Mouse (Mus musculus) CH12.LX (cell line): ENCODE measurements around the gene Morn2. TPM values are rescaled to one million over a fixed set of nuclear protein-coding genes. Genes with fewer than 3 reads are reported as not detected.

Experiments
- DNase-seq: peaks from one replicate; pipeline ENCODE4 v3.0.0-alpha.2; 2013; ENCODE audit errors: extremely low read depth
- H3K27ac ChIP-seq: 2 replicates; pipeline ENCODE4 v1.5.1; 2012; ENCODE audit warnings: low read depth, mild to moderate bottlenecking, control low read depth, moderate library complexity; ENCODE audit not compliant: insufficient read depth
- H3K27me3 ChIP-seq: replicated peaks from 2 replicates; pipeline ENCODE3; 2012; ENCODE audit warnings: inconsistent platforms
- H3K36me3 ChIP-seq, 2 experiments: replicated peaks in 1 of 2; 2 replicates each; pipeline versions ENCODE3 to v1.6.1; 2012; ENCODE audit warnings: inconsistent platforms in 1 of 2, low read length in 1 of 2, mild to moderate bottlenecking in 1 of 2, mixed read lengths in 1 of 2, moderate library complexity in 1 of 2; ENCODE audit not compliant: control insufficient read depth in 1 of 2, insufficient read depth in 1 of 2
- H3K4me1 ChIP-seq, 2 experiments: 2 replicates each; pipeline ENCODE4 v1.6.1; 2012; ENCODE audit warnings: inconsistent platforms in 1 of 2, moderate library complexity in 1 of 2; ENCODE audit not compliant: insufficient read depth in 2 of 2, control insufficient read depth in 1 of 2
- H3K4me2 ChIP-seq: 2 replicates; pipeline ENCODE4 v1.6.1; 2012; ENCODE audit warnings: low read depth, mild to moderate bottlenecking, control low read depth; ENCODE audit not compliant: poor library complexity, insufficient read depth, severe bottlenecking
- H3K4me3 ChIP-seq, 3 experiments: fragments of 150-350 bp in 1 of 3; sonication (generic) in 1 of 3; replicated peaks in 1 of 3; 2 replicates each; pipeline versions ENCODE3 to v1.5.1; 2011 to 2012; ENCODE audit warnings: low read depth in 2 of 3, low read length in 2 of 3, mild to moderate bottlenecking in 2 of 3, moderate library complexity in 2 of 3, control low read depth in 1 of 3, improper control_type of control experiment in 1 of 3, inconsistent platforms in 1 of 3, mixed read lengths in 1 of 3; ENCODE audit not compliant: poor library complexity in 1 of 3
- H3K79me2 ChIP-seq: replicated peaks from 2 replicates; pipeline ENCODE4 v1.6.1; 2012; ENCODE audit warnings: mild to moderate bottlenecking, moderate library complexity; ENCODE audit not compliant: control insufficient read depth, poor library complexity, insufficient read depth, severe bottlenecking; ENCODE audit errors: extremely low read depth
- H3K9ac ChIP-seq: 2 replicates; pipeline ENCODE4 v1.6.1; 2012; ENCODE audit warnings: low read depth, mild to moderate bottlenecking, control low read depth, moderate library complexity; ENCODE audit not compliant: insufficient read depth
- H3K9me3 ChIP-seq: replicated peaks from 2 replicates; pipeline ENCODE3; 2012; ENCODE audit warnings: low read length, inconsistent platforms, mixed read lengths
- BHLHE40 ChIP-seq: IDR thresholded peaks from 2 replicates; pipeline ENCODE4 v1.6.1; 2011; ENCODE audit warnings: mild to moderate bottlenecking, low read depth, low read length, improper control_type of control experiment
- CHD1 ChIP-seq: IDR thresholded peaks from 2 replicates; pipeline ENCODE4 v1.6.1; 2012; ENCODE audit warnings: low read depth, low read length, improper control_type of control experiment, inconsistent platforms
- CHD2 ChIP-seq: IDR thresholded peaks from 2 replicates; pipeline ENCODE4 v1.6.1; 2011; ENCODE audit warnings: low read length, improper control_type of control experiment
- E2F4 ChIP-seq: IDR thresholded peaks from 2 replicates; pipeline ENCODE4 v1.6.1; 2011; ENCODE audit warnings: low read depth, low read length, improper control_type of control experiment; ENCODE audit not compliant: insufficient replicate concordance
- ELF1 ChIP-seq: IDR thresholded peaks from 2 replicates; pipeline ENCODE4 v1.6.1; 2014; ENCODE audit warnings: low read depth, mild to moderate bottlenecking, inconsistent platforms, low read length, improper control_type of control experiment
- EP300 ChIP-seq: IDR thresholded peaks from 2 replicates; pipeline ENCODE4 v1.6.1; 2011; ENCODE audit warnings: low read length, improper control_type of control experiment
- ETS1 ChIP-seq: conservative IDR thresholded peaks from 2 replicates; pipeline ENCODE4 v1.6.1; 2012; ENCODE audit warnings: low read depth, mild to moderate bottlenecking, inconsistent platforms, low read length, improper control_type of control experiment, moderate library complexity
- HCFC1 ChIP-seq: IDR thresholded peaks from 2 replicates; pipeline ENCODE4 v1.6.1; 2012; ENCODE audit warnings: low read depth, mild to moderate bottlenecking, inconsistent platforms, low read length, improper control_type of control experiment
- JUND ChIP-seq: conservative IDR thresholded peaks from 2 replicates; pipeline ENCODE4 v1.6.1; 2011; ENCODE audit warnings: low read depth, low read length, improper control_type of control experiment
- MAZ ChIP-seq: IDR thresholded peaks from 2 replicates; pipeline ENCODE4 v1.6.1; 2012; ENCODE audit warnings: low read depth, mild to moderate bottlenecking, inconsistent platforms, low read length, improper control_type of control experiment, moderate library complexity
- MXI1 ChIP-seq: IDR thresholded peaks from 2 replicates; pipeline ENCODE4 v1.6.1; 2011; ENCODE audit warnings: mild to moderate bottlenecking, low read depth, low read length, improper control_type of control experiment
- PAX5 ChIP-seq: IDR thresholded peaks from 2 replicates; pipeline ENCODE4 v1.6.1; 2012; ENCODE audit warnings: low read length, inconsistent platforms, mixed read lengths
- POLR2A ChIP-seq: IDR thresholded peaks from 2 replicates; pipeline ENCODE4 v1.6.1; 2011; ENCODE audit warnings: low read depth, mild to moderate bottlenecking, improper control_type of control experiment, low read length
- RAD21 ChIP-seq: IDR thresholded peaks from 2 replicates; pipeline ENCODE4 v1.6.1; 2011; ENCODE audit warnings: low read depth, mild to moderate bottlenecking, low read length, improper control_type of control experiment, moderate library complexity
- RCOR1 ChIP-seq: conservative IDR thresholded peaks from 2 replicates; pipeline ENCODE4 v1.6.1; 2012; ENCODE audit warnings: low read depth, mild to moderate bottlenecking, inconsistent platforms, low read length, improper control_type of control experiment
- SIN3A ChIP-seq: IDR thresholded peaks from 2 replicates; pipeline ENCODE4 v1.6.1; 2012; ENCODE audit warnings: low read length, improper control_type of control experiment, inconsistent platforms
- TCF12 ChIP-seq: IDR thresholded peaks from 2 replicates; pipeline ENCODE4 v1.6.1; 2014; ENCODE audit warnings: low read depth, mild to moderate bottlenecking, inconsistent platforms, low read length, improper control_type of control experiment
- UBTF ChIP-seq: IDR thresholded peaks from 2 replicates; pipeline ENCODE4 v1.6.1; 2012; ENCODE audit warnings: low read depth, mild to moderate bottlenecking, inconsistent platforms, low read length, improper control_type of control experiment, moderate library complexity
- USF1 ChIP-seq: IDR thresholded peaks from 2 replicates; pipeline ENCODE4 v1.6.1; 2014; ENCODE audit warnings: low read depth, mild to moderate bottlenecking, inconsistent platforms, low read length, improper control_type of control experiment
- USF2 ChIP-seq: conservative IDR thresholded peaks from 2 replicates; pipeline ENCODE4 v1.6.1; 2011; ENCODE audit warnings: low read depth, low read length, improper control_type of control experiment
- ZC3H11A ChIP-seq: IDR thresholded peaks from 2 replicates; pipeline ENCODE4 v1.6.1; 2012; ENCODE audit warnings: low read depth, mild to moderate bottlenecking, inconsistent platforms, low read length, improper control_type of control experiment
- ZKSCAN1 ChIP-seq: IDR thresholded peaks from 2 replicates; pipeline ENCODE4 v1.6.1; 2012; ENCODE audit warnings: low read depth, inconsistent platforms, low read length, improper control_type of control experiment, borderline replicate concordance
- ZNF384 ChIP-seq: IDR thresholded peaks from 2 replicates; pipeline ENCODE4 v1.6.1; 2012; ENCODE audit warnings: low read depth, low read length, improper control_type of control experiment, inconsistent platforms
- dilution Hi-C: fragments of 300-500 bp; cut with MboI; formaldehyde crosslinking; loops from 2 replicates; pipeline ENCODE4 v1.14.3; 2020; ENCODE audit warnings: low sequenced_read_pairs; ENCODE audit not compliant: extremely low pct_unique_long_range_greater_than_20kb, extremely low pct_ligation_motif_present
- in situ Hi-C: fragments of 300-500 bp; cut with MboI; formaldehyde crosslinking; loops from 3 replicates; pipeline ENCODE4 v1.14.3; 2019; ENCODE audit warnings: low sequenced_read_pairs, low pct_ligation_motif_present, low pct_unique_long_range_greater_than_20kb, mixed read lengths
- polyA plus RNA-seq: library from polyadenylated mRNA; unstranded; fragments of >175 nt; gene quantifications from 2 replicates; pipeline ENCODE4 v1.2.1, GENCODE M21; 2012; ENCODE audit warnings: low read depth; ENCODE audit not compliant: insufficient read length
- total RNA-seq, 2 experiments: library from RNA; depleted of rRNA; stranded (reverse); fragments of 300-350 nt in 1 of 2; fragments of >200 nt in 1 of 2; gene quantifications; 2 replicates each; pipeline ENCODE4 v1.2.3; 2012 to 2014

The Morn2 gene
- total and polyA plus RNA-seq, 3 experiments, result 14.5 to 18.4 (median 17.2) TPM

GRCm38 (mm10) chr17:80311761-80312160 is 21.8 kb downstream of the Morn2 start:
- Histone ChIP-seq H3K36me3 (no peaks in the 10 kb centered on the region), H3K27ac (no peak overlapping the region), H3K4me2 (no peak overlapping the region), H3K9ac (no peak overlapping the region), H3K4me3 (no peak overlapping the region), H3K4me1 (peaks cover 0 to 10% of the 10 kb centered on the region in 2 experiments; a peak in 2 of 4 replicates), H3K9me3 (no peaks in the 10 kb centered on the region), H3K79me2 (no peaks in the 10 kb centered on the region), H3K27me3 (peaks cover 2% of the 10 kb centered on the region)
- in situ Hi-C loops, result no loop called here
- TF ChIP-seq TCF12 (no peak), ELF1 (no peak), ETS1 (no peak), UBTF (no peak), BHLHE40 (no peak), RCOR1 (no peak), JUND (no peak), USF1 (no peak), MXI1 (no peak), RAD21 (no peak), ZKSCAN1 (no peak), EP300 (no peak), USF2 (no peak), CHD1 (no peak), SIN3A (no peak)
- dilution Hi-C loops, result no loop called here
- DNase-seq, result no peak

GRCm38 (mm10) chr17:80312405-80312804 is 22.4 kb downstream of the Morn2 start:
- TF ChIP-seq PAX5, result no peak
- Histone ChIP-seq H3K27ac (no peak overlapping the region), H3K4me3 (no peak overlapping the region), H3K27me3 (peaks cover 2% of the 10 kb centered on the region), H3K4me2 (no peak overlapping the region), H3K4me1 (peaks cover 0 to 6% of the 10 kb centered on the region in 2 experiments; a peak in 2 of 4 replicates), H3K79me2 (no peaks in the 10 kb centered on the region), H3K9me3 (no peaks in the 10 kb centered on the region), H3K9ac (no peak overlapping the region), H3K36me3 (no peaks in the 10 kb centered on the region)
- dilution Hi-C loops, result no loop called here
- DNase-seq, result no peak
- in situ Hi-C loops, result no loop called here

GRCm38 (mm10) chr17:80322228-80322627 is 32.2 kb downstream of the Morn2 start:
- no peaks in the 10 kb centered on the region for H3K36me3 ChIP-seq
- no peak overlapping the region for H3K4me2 ChIP-seq
- H3K27ac ChIP-seq, result no peak overlapping the region
- dilution Hi-C loops, result no loop called here
- H3K4me1 ChIP-seq, result peaks cover 7 to 27% of the 10 kb centered on the region in 2 experiments
- no peaks in the 10 kb centered on the region for H3K27me3 ChIP-seq
- no peak overlapping the region for H3K4me3 ChIP-seq
- in situ Hi-C loops, result no loop called here
- H3K79me2 ChIP-seq, result no peaks in the 10 kb centered on the region
- TF ChIP-seq BHLHE40 (no peak), ZNF384 (no peak), SIN3A (no peak), EP300 (no peak), MXI1 (no peak), CHD2 (no peak), HCFC1 (no peak), JUND (no peak), ZC3H11A (no peak), PAX5 (no peak), POLR2A (no peak), MAZ (no peak), CHD1 (no peak), RCOR1 (no peak), ELF1 (no peak), E2F4 (no peak), USF1 (no peak), ZKSCAN1 (no peak)
- no peaks in the 10 kb centered on the region for H3K9me3 ChIP-seq
- no peak overlapping the region for H3K9ac ChIP-seq
- DNase-seq, result no peak
